Mouse (Mus musculus): ENCODE data around the gene Rnf115. TPM values are rescaled to one million over a fixed set of nuclear protein-coding genes. Genes with fewer than 3 reads are reported as not detected.

Rnf115 gene
- polyA plus RNA-seq, 1 experiment from 2014 or later = 67.1 TPM

- H3K36me3 ChIP-seq (replicated peaks) = no peaks in the 10 kb centered on the region
- H3K27me3 ChIP-seq (replicated peaks) = no peaks in the 10 kb centered on the region
- WGBS = 86% methylated on average over 1 of the region's 1 CpGs
- peaks cover 7% of the 10 kb centered on the region; the same call in 1 of the 2 replicates for H3K4me1 ChIP-seq
- H3K4me2 ChIP-seq = peak within 1 kb of the TSS; percentile 2; the same call in 1 of the 2 replicates
- ATAC-seq (replicated peaks) = no peak
- H3K9ac ChIP-seq = no peak within 1 kb of the TSS
- peak within 1 kb of the TSS; percentile 48; the same call in 1 of the 2 replicates for H3K27ac ChIP-seq
- H3K4me3 ChIP-seq = no peak within 1 kb of the TSS
- no peaks in the 10 kb centered on the region for H3K9me3 ChIP-seq
Observed at GRCm38 (mm10) chr3:96828984-96829383, 101.5 kb downstream of the Rnf115 start, which contains the start of the genes Pdzk1 and Cd160. Gene Pdzk1 (plus strand): TSS chr3:96829284. Gene Cd160 (minus strand): TSS chr3:96829351.

DNA sequence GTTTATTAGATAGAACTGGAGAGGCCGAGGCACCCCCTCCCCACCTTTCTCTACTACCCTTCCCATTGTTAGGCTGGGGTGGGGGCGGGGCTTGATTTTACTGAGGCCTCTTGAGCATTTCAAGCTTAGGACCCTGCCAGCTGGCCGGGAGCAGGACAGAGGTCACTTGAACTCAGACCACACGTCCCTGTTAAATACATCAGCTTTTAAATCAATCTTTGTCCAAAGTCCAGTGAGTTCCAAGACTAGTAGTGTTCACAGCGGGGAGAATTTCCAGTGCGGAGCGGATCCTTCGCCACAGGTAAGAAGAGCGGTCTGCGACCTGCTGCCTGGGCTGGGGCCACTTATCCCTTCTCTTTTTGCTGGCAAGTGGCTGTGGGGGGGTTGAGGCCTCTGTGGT lies 102.4 kb downstream of the Rnf115 start:
- H3K4me1 ChIP-seq = peaks cover 7% of the 10 kb centered on the region; the same call in 1 of the 2 replicates
- WGBS = 74% methylated on average over 10 of the region's 10 CpGs

GRCm38 (mm10) chr3:96832930-96833329 lies 105.5 kb downstream of the Rnf115 start:
- H3K4me1 ChIP-seq = peaks cover 7% of the 10 kb centered on the region; the same call in 1 of the 2 replicates
- 35% methylated on average over 5 of the region's 5 CpGs for WGBS
- H3K9ac ChIP-seq = no peak overlapping the region
- no peaks in the 10 kb centered on the region for H3K9me3 ChIP-seq
- no peak overlapping the region for H3K4me3 ChIP-seq
- H3K27ac ChIP-seq = no peak overlapping the region
- H3K36me3 ChIP-seq (replicated peaks) = no peaks in the 10 kb centered on the region
- H3K27me3 ChIP-seq (replicated peaks) = no peaks in the 10 kb centered on the region
- no peak for ATAC-seq (replicated peaks)
- H3K4me2 ChIP-seq = no peak overlapping the region

More for the DNA sequence above, 102.4 kb downstream of the Rnf115 start:
- H3K27me3 ChIP-seq (replicated peaks) = no peaks in the 10 kb centered on the region
- no peak overlapping the region for H3K27ac ChIP-seq
- H3K4me3 ChIP-seq = no peak overlapping the region
- no peak for ATAC-seq (replicated peaks)
- no peaks in the 10 kb centered on the region for H3K9me3 ChIP-seq
- H3K9ac ChIP-seq = no peak overlapping the region
- no peaks in the 10 kb centered on the region for H3K36me3 ChIP-seq (replicated peaks)
- H3K4me2 ChIP-seq = no peak overlapping the region

GRCm38 (mm10) chr3:96834587-96835348 lies 107.3 kb downstream of the Rnf115 start:
- H3K4me1 ChIP-seq = no peaks in the 10 kb centered on the region
- H3K27me3 ChIP-seq (replicated peaks) = no peaks in the 10 kb centered on the region
- H3K9me3 ChIP-seq = no peaks in the 10 kb centered on the region
- 90% methylated on average over 7 of the region's 7 CpGs for WGBS
- H3K9ac ChIP-seq = no peak overlapping the region
- ATAC-seq (replicated peaks) = no peak
- H3K36me3 ChIP-seq (replicated peaks) = no peaks in the 10 kb centered on the region
- no peak overlapping the region for H3K4me2 ChIP-seq
- no peak overlapping the region for H3K27ac ChIP-seq
- H3K4me3 ChIP-seq = no peak overlapping the region

DNA sequence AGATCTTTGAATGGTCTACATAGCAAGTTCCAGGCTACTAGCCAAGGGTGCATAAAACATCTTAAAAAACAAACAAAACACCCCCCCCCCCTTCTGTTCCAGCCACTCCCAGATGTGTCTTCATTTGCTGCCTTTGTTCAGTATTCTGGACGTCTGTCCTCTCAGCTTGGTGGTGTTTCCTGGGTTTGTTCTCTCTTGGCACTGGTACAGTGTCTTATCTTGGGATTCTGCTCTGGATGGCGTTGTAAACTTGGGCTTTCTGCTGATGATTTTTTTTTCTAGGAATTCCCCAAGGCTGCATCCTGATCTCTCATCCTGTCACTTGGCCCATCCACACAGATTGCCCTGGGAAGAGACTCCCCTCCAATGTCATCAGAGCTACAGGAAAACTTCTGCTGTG lies 109.0 kb downstream of the Rnf115 start:
- no peaks in the 10 kb centered on the region for H3K4me1 ChIP-seq
- no peak overlapping the region for H3K4me2 ChIP-seq
- no peaks in the 10 kb centered on the region for H3K9me3 ChIP-seq
- H3K4me3 ChIP-seq = no peak overlapping the region
- ATAC-seq (replicated peaks) = no peak
- H3K9ac ChIP-seq = no peak overlapping the region
- no peaks in the 10 kb centered on the region for H3K36me3 ChIP-seq (replicated peaks)
- 47% methylated on average over 2 of the region's 2 CpGs for WGBS
- no peak overlapping the region for H3K27ac ChIP-seq
- no peaks in the 10 kb centered on the region for H3K27me3 ChIP-seq (replicated peaks)

GRCm38 (mm10) chr3:96838996-96839645 lies 111.7 kb downstream of the Rnf115 start:
- no peak for ATAC-seq (replicated peaks)
- Histone ChIP-seq H3K9me3 (no peaks in the 10 kb centered on the region), H3K4me3 (no peak overlapping the region), H3K9ac (no peak overlapping the region), H3K27ac (no peak overlapping the region), H3K4me1 (no peaks in the 10 kb centered on the region), H3K27me3 (replicated peaks) (no peaks in the 10 kb centered on the region), H3K36me3 (replicated peaks) (no peaks in the 10 kb centered on the region), H3K4me2 (no peak overlapping the region)
- 90% methylated on average over 7 of the region's 7 CpGs for WGBS

Other genes with a start within 250 kb of the Rnf115 start
- gene Hfe2, start 202.5 kb upstream of the Rnf115 start, polyA plus RNA-seq (2015; fragmentation: Nextera tagmentation; extraction: Ambion mirVana) = 1.2 and 1.4 TPM in 2 replicates
- 52.0 TPM in 2 replicates for gene Txnip, start 169.7 kb upstream of the Rnf115 start, polyA plus RNA-seq (2015; fragmentation: Nextera tagmentation; extraction: Ambion mirVana)
- gene Gm16253, start 150.7 kb upstream of the Rnf115 start, polyA plus RNA-seq (2015; fragmentation: Nextera tagmentation; extraction: Ambion mirVana) = 1.1 and 2.1 TPM in 2 replicates
- gene Polr3gl, start 133.5 kb upstream of the Rnf115 start, polyA plus RNA-seq (2015; fragmentation: Nextera tagmentation; extraction: Ambion mirVana) = 35.7 and 36.9 TPM in 2 replicates
- 15.0 and 16.7 TPM in 2 replicates for gene Ankrd34a, start 131.0 kb upstream of the Rnf115 start, polyA plus RNA-seq (2015; fragmentation: Nextera tagmentation; extraction: Ambion mirVana)
- gene Lix1l, start 126.5 kb upstream of the Rnf115 start, polyA plus RNA-seq (2015; fragmentation: Nextera tagmentation; extraction: Ambion mirVana) = 3.9 and 4.5 TPM in 2 replicates
- gene Rbm8a, start 97.7 kb upstream of the Rnf115 start, polyA plus RNA-seq (2015; fragmentation: Nextera tagmentation; extraction: Ambion mirVana) = 121 and 127 TPM in 2 replicates
- 58.7 and 58.8 TPM in 2 replicates for gene Pex11b, start 92.3 kb upstream of the Rnf115 start, polyA plus RNA-seq (2015; fragmentation: Nextera tagmentation; extraction: Ambion mirVana)
- gene Gm42957, start 92.2 kb upstream of the Rnf115 start, polyA plus RNA-seq (2015; fragmentation: Nextera tagmentation; extraction: Ambion mirVana) = 0.11 and 0.34 TPM in 2 replicates
- 1.5 and 1.6 TPM in 2 replicates for gene Itga10, start 82.1 kb upstream of the Rnf115 start, polyA plus RNA-seq (2015; fragmentation: Nextera tagmentation; extraction: Ambion mirVana)
- gene Ankrd35, start 57.5 kb upstream of the Rnf115 start, polyA plus RNA-seq (2015; fragmentation: Nextera tagmentation; extraction: Ambion mirVana) = 2.1 TPM in 2 replicates
- 37.8 and 38.7 TPM in 2 replicates for gene Pias3, start 31.3 kb upstream of the Rnf115 start, polyA plus RNA-seq (2015; fragmentation: Nextera tagmentation; extraction: Ambion mirVana)
- 13.5 and 15.4 TPM in 2 replicates for gene Nudt17, start 19.1 kb upstream of the Rnf115 start, polyA plus RNA-seq (2015; fragmentation: Nextera tagmentation; extraction: Ambion mirVana)
- 33.7 and 33.8 TPM in 2 replicates for gene Polr3c, start within 50 bp of the Rnf115 start, polyA plus RNA-seq (2015; fragmentation: Nextera tagmentation; extraction: Ambion mirVana)
- 0.17 and 0.36 TPM in 2 replicates for gene Pdzk1, start 101.6 kb downstream of the Rnf115 start, polyA plus RNA-seq (2015; fragmentation: Nextera tagmentation; extraction: Ambion mirVana)
- gene Cd160, start 101.7 kb downstream of the Rnf115 start, polyA plus RNA-seq (2015; fragmentation: Nextera tagmentation; extraction: Ambion mirVana) = 0.19 and 0.22 TPM in 2 replicates
- 3.1 and 4.7 TPM in 2 replicates for gene Gja5, start 177.0 kb downstream of the Rnf115 start, polyA plus RNA-seq (2015; fragmentation: Nextera tagmentation; extraction: Ambion mirVana)
- gene Gpr89, start 177.7 kb downstream of the Rnf115 start, polyA plus RNA-seq (2015; fragmentation: Nextera tagmentation; extraction: Ambion mirVana) = 37.6 and 40.5 TPM in 2 replicates
- 0.04 and 0.05 TPM in 2 replicates for gene Gja8, start 198.4 kb downstream of the Rnf115 start, polyA plus RNA-seq (2015; fragmentation: Nextera tagmentation; extraction: Ambion mirVana)

All from midbrain, embryonic 15.5 days (tissue).